Mouse (Mus musculus): ENCODE measurements at regions not wholly inside any gene's neighbourhood (a gene's known extent, or its start where the extent isn't known, plus 50 kb on each side); places are given as distances from the start of the nearest gene placed in this dataset.
A peak's percentile ranks its signal among the peaks of the same experiment; 100 is the strongest.

- no peaks in the 10 kb centered on the region for H3K27me3 ChIP-seq (ENCODE audit: control insufficient read depth, insufficient read depth, low read length)
- no peak overlapping the region for H3K9ac ChIP-seq
- no peak for ATAC-seq (ENCODE audit: low FRiP score)
- H3K4me1 ChIP-seq (replicated peaks; ENCODE audit: control insufficient read depth, insufficient read depth, low read length): peaks cover 6% of the 10 kb centered on the region; the same call in 1 of the 2 replicates
- no peak overlapping the region for H3K27ac ChIP-seq
- no peaks in the 10 kb centered on the region for H3K36me3 ChIP-seq (replicated peaks; ENCODE audit: control insufficient read depth, insufficient read depth)
- H3K4me2 ChIP-seq (replicated peaks): no peak overlapping the region
- DNase-seq (ENCODE audit: low spot score): no peak
- no peaks in the 10 kb centered on the region for H3K9me3 ChIP-seq (ENCODE audit: control insufficient read depth, low read length)
- 86% methylated on average over 9 of the region's 9 CpGs for WGBS
- H3K4me3 ChIP-seq (replicated peaks; ENCODE audit: low read length): no peak overlapping the region
Measured at GRCm38 (mm10) chr17:84110945-84111344, 76.8 kb downstream of the Zfp36l2 start.

DNA sequence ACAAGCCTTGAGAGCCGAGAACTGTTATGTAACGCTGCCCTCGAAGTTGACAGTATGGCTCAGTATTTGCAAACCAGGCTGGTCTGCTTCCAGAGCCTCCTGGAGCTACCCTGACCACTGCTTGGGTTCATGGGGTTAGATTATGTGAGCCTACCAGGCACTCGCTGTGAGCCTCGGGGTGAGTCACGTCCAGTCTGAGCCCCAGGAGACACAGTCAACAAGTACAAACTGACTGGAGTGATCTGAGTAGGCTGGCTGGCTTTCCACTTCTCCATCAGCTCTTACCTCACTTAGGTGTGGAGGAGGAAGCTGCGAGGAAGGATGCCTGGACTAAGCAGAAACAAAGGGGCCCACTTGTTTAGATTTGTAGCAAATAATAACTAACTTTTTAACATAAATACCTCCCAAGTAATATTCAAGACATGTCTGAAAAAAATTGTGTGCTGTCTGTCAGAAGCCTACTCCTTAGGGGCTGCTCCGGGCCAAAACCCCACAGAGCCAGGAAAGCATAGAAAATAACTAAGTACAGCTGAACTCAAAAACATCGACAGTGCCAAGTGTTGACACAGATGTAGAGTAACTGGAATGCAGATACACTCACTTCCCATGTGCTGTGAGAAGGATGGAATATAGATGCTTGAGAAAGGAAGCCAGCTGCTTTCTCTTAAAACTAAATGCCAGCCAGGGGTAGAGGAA is 77.6 kb downstream of the Zfp36l2 start:
- DNase-seq (ENCODE audit: low spot score) (no peak), ATAC-seq (ENCODE audit: low FRiP score) (no peak)
- Histone ChIP-seq H3K36me3 (replicated peaks; ENCODE audit: control insufficient read depth, insufficient read depth) (no peaks in the 10 kb centered on the region), H3K4me2 (replicated peaks) (no peak overlapping the region), H3K27ac (no peak overlapping the region), H3K9me3 (ENCODE audit: control insufficient read depth, low read length) (no peaks in the 10 kb centered on the region), H3K4me1 (replicated peaks; ENCODE audit: control insufficient read depth, insufficient read depth, low read length) (peaks cover 6% of the 10 kb centered on the region; the same call in 1 of the 2 replicates), H3K4me3 (replicated peaks; ENCODE audit: low read length) (no peak overlapping the region), H3K9ac (no peak overlapping the region), H3K27me3 (ENCODE audit: control insufficient read depth, insufficient read depth, low read length) (no peaks in the 10 kb centered on the region)
- 80% methylated on average over 9 of the region's 9 CpGs for WGBS

DNA sequence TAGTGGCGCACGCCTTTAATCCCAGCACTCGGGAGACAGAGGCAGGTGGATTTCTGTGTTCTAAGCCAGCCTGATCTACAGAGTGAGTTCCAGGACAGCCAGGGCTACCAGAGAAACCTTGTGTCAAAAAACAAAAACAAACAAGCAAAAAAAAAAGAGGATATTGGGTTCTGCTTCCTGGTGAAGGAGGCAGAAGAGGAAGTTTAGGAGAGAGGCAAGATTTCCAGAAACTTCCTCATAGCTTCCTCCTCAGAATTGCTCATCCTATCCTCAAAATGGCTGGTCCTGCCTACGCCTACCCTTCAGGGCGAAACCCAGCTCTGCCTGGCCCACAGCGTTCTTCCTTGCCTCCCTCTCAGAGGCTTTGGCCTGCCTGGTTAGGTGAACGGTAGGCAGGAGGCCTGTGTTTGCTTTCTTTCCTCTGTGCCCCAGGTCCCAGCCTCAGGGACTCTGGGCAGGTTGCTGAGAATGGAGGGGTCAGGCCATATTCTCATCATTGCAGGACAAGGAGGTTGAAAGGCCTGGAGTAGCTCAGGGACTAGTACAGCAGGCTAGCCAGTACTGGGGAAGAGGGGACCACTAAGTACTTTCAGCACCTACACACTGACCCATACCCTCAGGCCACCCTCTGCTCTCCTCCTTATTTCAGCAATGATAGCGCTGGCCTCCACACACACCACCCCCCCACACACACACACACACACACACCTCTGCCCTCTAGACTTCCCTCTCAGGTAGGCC is 79.6 kb downstream of the Zfp36l2 start:
- Histone ChIP-seq H3K36me3 (replicated peaks; ENCODE audit: control insufficient read depth, insufficient read depth) (no peaks in the 10 kb centered on the region), H3K4me2 (replicated peaks) (no peak overlapping the region), H3K9me3 (ENCODE audit: control insufficient read depth, low read length) (no peaks in the 10 kb centered on the region), H3K9ac (no peak overlapping the region), H3K4me3 (replicated peaks; ENCODE audit: low read length) (no peak overlapping the region), H3K4me1 (replicated peaks; ENCODE audit: control insufficient read depth, insufficient read depth, low read length) (peaks cover 6% of the 10 kb centered on the region; the same call in 1 of the 2 replicates), H3K27me3 (ENCODE audit: control insufficient read depth, insufficient read depth, low read length) (no peaks in the 10 kb centered on the region), H3K27ac (no peak overlapping the region)
- DNase-seq (ENCODE audit: low spot score) (no peak), ATAC-seq (ENCODE audit: low FRiP score) (no peak)
- WGBS: 92% methylated on average over 8 of the region's 8 CpGs

GRCm38 (mm10) chr17:84107497-84107896 is 80.2 kb downstream of the Zfp36l2 start:
- ATAC-seq (ENCODE audit: low FRiP score) (no peak), DNase-seq (ENCODE audit: low spot score) (no peak)
- Histone ChIP-seq H3K36me3 (replicated peaks; ENCODE audit: control insufficient read depth, insufficient read depth) (no peaks in the 10 kb centered on the region), H3K27me3 (ENCODE audit: control insufficient read depth, insufficient read depth, low read length) (no peaks in the 10 kb centered on the region), H3K4me3 (replicated peaks; ENCODE audit: low read length) (no peak overlapping the region), H3K9ac (no peak overlapping the region), H3K4me2 (replicated peaks) (no peak overlapping the region), H3K4me1 (replicated peaks; ENCODE audit: control insufficient read depth, insufficient read depth, low read length) (peaks cover 5% of the 10 kb centered on the region; the same call in 1 of the 2 replicates), H3K27ac (no peak overlapping the region), H3K9me3 (ENCODE audit: control insufficient read depth, low read length) (no peaks in the 10 kb centered on the region)
- 90% methylated on average over 3 of the region's 3 CpGs for WGBS

- ATAC-seq (ENCODE audit: low FRiP score): no peak
- no peak overlapping the region for H3K27ac ChIP-seq
- WGBS: 71% methylated on average over 7 of the region's 7 CpGs
Measured at GRCm38 (mm10) chr17:84104242-84104641, 83.5 kb downstream of the Zfp36l2 start.

DNA sequence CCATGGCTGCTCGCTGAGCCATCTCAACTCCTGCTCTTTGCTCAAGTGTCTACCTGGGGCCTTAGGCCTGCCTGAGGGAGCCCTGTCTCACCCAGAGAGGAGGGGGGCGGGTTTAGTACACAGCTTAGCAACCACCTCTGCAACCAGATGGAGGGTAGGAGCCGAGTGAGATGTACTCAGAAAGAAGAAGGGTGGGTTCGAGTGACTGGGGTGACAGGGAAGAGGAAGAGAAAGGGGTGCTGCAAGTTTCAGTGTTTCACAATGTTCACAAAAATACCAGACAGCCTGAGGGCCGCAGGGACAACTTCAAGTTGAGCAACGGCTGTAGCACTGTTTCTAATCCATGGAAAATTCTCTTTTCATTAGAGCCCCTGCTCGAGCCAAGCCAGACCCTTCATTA is 84.4 kb downstream of the Zfp36l2 start:
- DNase-seq (ENCODE audit: low spot score) (no peak), ATAC-seq (ENCODE audit: low FRiP score) (no peak)
- H3K4me3 ChIP-seq (replicated peaks; ENCODE audit: low read length): no peak overlapping the region
- H3K27me3 ChIP-seq (ENCODE audit: control insufficient read depth, insufficient read depth, low read length): no peaks in the 10 kb centered on the region
- no peaks in the 10 kb centered on the region for H3K9me3 ChIP-seq (ENCODE audit: control insufficient read depth, low read length)
- no peak overlapping the region for H3K9ac ChIP-seq
- H3K4me1 ChIP-seq (replicated peaks; ENCODE audit: control insufficient read depth, insufficient read depth, low read length): 0 out of 2 replicates have a peak, but pooled peaks cover 3% of the 10 kb centered on the region
- H3K36me3 ChIP-seq (replicated peaks; ENCODE audit: control insufficient read depth, insufficient read depth): no peaks in the 10 kb centered on the region
- no peak overlapping the region for H3K27ac ChIP-seq
- H3K4me2 ChIP-seq (replicated peaks): no peak overlapping the region
- 66% methylated on average over 7 of the region's 7 CpGs for WGBS

More at GRCm38 (mm10) chr17:84104242-84104641, 83.5 kb downstream of the Zfp36l2 start:
- Histone ChIP-seq H3K4me1 (replicated peaks; ENCODE audit: control insufficient read depth, insufficient read depth, low read length) (0 out of 2 replicates have a peak, but pooled peaks cover 3% of the 10 kb centered on the region), H3K9ac (no peak overlapping the region), H3K9me3 (ENCODE audit: control insufficient read depth, low read length) (no peaks in the 10 kb centered on the region), H3K36me3 (replicated peaks; ENCODE audit: control insufficient read depth, insufficient read depth) (no peaks in the 10 kb centered on the region), H3K4me3 (replicated peaks; ENCODE audit: low read length) (no peak overlapping the region), H3K4me2 (replicated peaks) (no peak overlapping the region), H3K27me3 (ENCODE audit: control insufficient read depth, insufficient read depth, low read length) (no peaks in the 10 kb centered on the region)
- DNase-seq (ENCODE audit: low spot score): no peak

DNA sequence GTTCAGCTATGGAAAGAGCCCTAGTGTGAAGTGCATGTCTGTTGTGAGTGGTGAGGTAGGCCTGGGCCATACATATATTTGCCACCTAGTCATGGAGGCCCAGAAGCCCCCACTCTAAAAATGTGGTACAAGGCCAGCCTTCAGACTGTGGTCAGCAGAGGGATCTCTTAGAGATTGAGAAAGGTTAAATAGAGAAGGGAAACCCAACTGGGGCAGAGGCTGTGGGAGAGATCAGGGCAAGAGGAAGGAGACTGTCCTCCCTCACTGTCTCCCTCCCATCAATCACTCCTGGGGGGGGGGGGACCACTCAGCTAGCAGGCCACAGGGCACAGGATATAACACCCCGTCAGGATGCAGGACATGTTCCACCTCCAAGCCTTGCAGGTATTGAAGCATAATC is 86.1 kb downstream of the Zfp36l2 start:
- no peak for ATAC-seq (ENCODE audit: low FRiP score)
- Histone ChIP-seq H3K36me3 (replicated peaks; ENCODE audit: control insufficient read depth, insufficient read depth) (no peaks in the 10 kb centered on the region), H3K9me3 (ENCODE audit: control insufficient read depth, low read length) (no peaks in the 10 kb centered on the region), H3K4me3 (replicated peaks; ENCODE audit: low read length) (no peak overlapping the region), H3K4me2 (replicated peaks) (no peak overlapping the region), H3K27me3 (ENCODE audit: control insufficient read depth, insufficient read depth, low read length) (no peaks in the 10 kb centered on the region), H3K27ac (no peak overlapping the region), H3K9ac (no peak overlapping the region), H3K4me1 (replicated peaks; ENCODE audit: control insufficient read depth, insufficient read depth, low read length) (peaks cover 12% of the 10 kb centered on the region; the same call in 1 of the 2 replicates)
- 83% methylated on average over 1 of the region's 1 CpGs for WGBS
- DNase-seq (ENCODE audit: low spot score): no peak

- WGBS: 38% methylated on average over 10 of the region's 10 CpGs
- ATAC-seq (ENCODE audit: low FRiP score): no peak
- Histone ChIP-seq H3K4me3 (replicated peaks; ENCODE audit: low read length) (no peak overlapping the region), H3K9ac (no peak overlapping the region), H3K4me1 (replicated peaks; ENCODE audit: control insufficient read depth, insufficient read depth, low read length) (peaks cover 20% of the 10 kb centered on the region), H3K27me3 (ENCODE audit: control insufficient read depth, insufficient read depth, low read length) (no peaks in the 10 kb centered on the region), H3K27ac (peak overlapping the region; percentile 32; the same call in 1 of the 2 replicates), H3K36me3 (replicated peaks; ENCODE audit: control insufficient read depth, insufficient read depth) (no peaks in the 10 kb centered on the region), H3K9me3 (ENCODE audit: control insufficient read depth, low read length) (no peaks in the 10 kb centered on the region), H3K4me2 (replicated peaks) (no peak overlapping the region)
- DNase-seq (ENCODE audit: low spot score): no peak
Measured at GRCm38 (mm10) chr17:84100523-84100922, 87.2 kb downstream of the Zfp36l2 start.

DNA sequence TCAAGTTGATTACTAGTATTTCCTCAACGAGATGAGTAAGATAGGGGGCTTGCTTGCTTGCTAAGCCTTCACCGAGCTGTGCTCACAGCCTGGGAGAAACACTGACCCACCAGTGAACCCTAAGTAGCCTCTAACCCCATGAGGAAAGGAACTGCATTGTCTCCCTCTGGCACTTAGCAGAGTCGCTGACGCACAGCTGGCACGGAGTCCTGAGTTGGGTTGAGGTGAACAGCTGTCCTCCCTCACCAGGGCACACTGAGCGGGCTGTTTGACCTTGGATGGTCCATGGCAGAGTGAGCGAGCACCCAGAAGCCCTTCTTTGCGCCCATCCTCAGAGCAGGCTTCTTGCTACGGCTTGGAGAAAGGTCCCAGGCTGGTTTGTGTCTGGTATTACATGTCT is 88.0 kb downstream of the Zfp36l2 start:
- no peak overlapping the region for H3K9ac ChIP-seq
- no peak overlapping the region for H3K4me2 ChIP-seq (replicated peaks)
- H3K9me3 ChIP-seq (ENCODE audit: control insufficient read depth, low read length): no peaks in the 10 kb centered on the region
- WGBS: 83% methylated on average over 9 of the region's 9 CpGs
- no peak overlapping the region for H3K27ac ChIP-seq
- DNase-seq (ENCODE audit: low spot score) (no peak), ATAC-seq (ENCODE audit: low FRiP score) (no peak)
- no peaks in the 10 kb centered on the region for H3K36me3 ChIP-seq (replicated peaks; ENCODE audit: control insufficient read depth, insufficient read depth)
- no peaks in the 10 kb centered on the region for H3K27me3 ChIP-seq (ENCODE audit: control insufficient read depth, insufficient read depth, low read length)
- no peak overlapping the region for H3K4me3 ChIP-seq (replicated peaks; ENCODE audit: low read length)
- peaks cover 20% of the 10 kb centered on the region for H3K4me1 ChIP-seq (replicated peaks; ENCODE audit: control insufficient read depth, insufficient read depth, low read length)
